Mouse (Mus musculus) heart, adult 9 months (tissue): ENCODE measurements at regions not wholly inside any gene's neighbourhood (a gene's known extent, or its start where the extent isn't known, plus 50 kb on each side); places are given as distances from the start of the nearest gene placed in this dataset.

Experiments
- DNase-seq, 2 experiments: peaks; one replicate each; pipeline ENCODE4 v3.0.0; 2022; ENCODE audit warnings: low spot score in 2 of 2

DNA sequence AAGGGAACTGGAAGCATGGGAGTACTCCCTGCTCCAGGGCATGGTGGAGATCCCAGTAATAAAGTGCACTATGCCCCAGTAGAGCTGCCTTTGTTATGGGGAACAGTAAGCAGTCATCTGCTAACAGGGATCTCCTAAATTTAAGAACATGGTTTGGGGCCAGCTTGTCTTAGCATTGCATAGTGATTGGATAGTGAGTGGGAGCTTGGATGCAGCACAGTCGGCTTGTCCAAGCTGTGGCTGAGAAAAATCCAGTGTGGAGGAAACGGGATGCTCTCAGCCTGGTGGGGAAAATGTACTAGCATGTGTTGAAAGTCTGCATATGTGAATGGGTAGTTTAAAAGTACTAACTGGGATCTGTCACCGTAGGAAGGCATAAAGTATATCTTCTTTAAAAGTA is 326.6 kb upstream of the Apob start:
- DNase-seq, result no peak

GRCm38 (mm10) chr12:7662027-7662426 is 315.4 kb upstream of the Apob start:
- no peak for DNase-seq

DNA sequence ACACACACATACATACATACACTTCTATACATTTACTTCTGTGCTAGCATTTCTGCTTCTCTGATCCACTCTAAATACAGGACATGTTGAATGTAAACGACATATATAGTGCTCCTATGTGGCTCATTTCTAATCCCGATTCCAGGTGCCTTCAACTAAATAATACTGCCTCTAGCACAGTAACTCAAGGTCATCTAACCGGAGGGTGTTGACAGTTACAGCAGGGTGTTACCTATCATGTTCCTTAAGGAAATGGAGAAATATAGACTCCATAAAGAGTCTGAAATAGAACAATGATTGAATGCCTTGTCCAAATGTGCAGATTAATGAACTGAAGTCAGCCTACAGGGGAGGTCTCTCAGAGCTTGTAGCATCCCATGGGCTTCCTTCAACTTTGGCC is 307.3 kb upstream of the Apob start:
- no peak for DNase-seq

DNA sequence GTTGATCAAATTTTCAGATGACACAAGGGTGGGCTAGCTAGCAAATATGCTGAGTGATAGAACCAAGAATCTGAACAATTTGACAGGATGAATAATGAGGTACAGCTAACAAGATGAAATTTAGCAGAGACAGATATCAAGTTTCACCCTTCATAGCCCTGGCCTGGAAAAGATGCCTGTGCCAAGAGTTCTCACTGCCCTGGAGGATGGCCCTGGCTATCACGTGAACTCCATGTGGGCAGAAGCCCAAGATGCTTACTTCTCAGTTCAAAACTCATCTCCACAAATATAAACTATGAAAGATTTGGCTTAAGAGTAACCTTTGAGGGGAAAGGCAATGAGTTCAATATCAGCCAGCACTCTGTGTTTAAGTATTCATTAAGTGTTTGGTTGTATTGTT is 306.9 kb upstream of the Apob start:
- no peak for DNase-seq

- no peak for DNase-seq
Observed at GRCm38 (mm10) chr12:7691996-7692395, 285.5 kb upstream of the Apob start.

GRCm38 (mm10) chr12:7698324-7698944 is 279.0 kb upstream of the Apob start:
- DNase-seq, result no peak

DNA sequence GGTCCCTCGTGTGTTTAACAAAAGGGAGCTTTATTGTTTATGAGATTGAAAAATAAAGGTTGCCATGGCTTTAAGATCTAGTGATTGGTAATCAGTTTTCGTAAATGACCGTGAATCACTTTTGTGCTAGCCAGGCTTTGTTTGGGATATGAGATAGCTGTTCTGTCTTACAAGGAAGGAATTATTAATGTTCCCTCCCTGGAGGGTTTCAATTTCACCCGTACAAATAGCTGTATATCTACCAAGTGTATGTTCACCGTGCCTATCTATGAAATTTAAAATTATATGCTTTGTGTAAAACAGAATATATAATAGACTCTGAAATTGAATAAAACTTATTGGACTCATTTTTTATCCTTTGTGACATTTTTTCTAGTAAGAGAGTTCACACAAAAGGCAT is 268.3 kb upstream of the Apob start:
- no peak for DNase-seq

DNA sequence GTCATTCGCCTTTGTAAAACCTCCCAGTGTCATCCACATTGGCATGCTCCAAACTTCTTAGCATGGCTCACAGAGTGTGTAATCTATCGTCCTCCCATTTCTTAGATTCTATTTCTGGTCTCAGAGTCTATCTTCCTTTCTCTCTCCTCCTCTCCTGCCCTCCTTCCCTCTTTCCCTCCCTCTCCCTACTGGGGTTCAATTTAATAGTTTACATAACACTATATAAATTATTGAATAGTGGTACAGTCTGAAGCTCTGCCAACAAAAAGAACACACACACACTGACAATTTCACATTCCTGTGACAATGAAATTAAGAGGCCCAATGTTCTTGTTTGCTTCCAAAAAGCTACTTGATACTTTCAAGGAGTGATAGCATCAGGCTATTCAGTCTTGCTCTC is 267.6 kb upstream of the Apob start:
- no peak for DNase-seq

GRCm38 (mm10) chr12:7715091-7715490 is 262.4 kb upstream of the Apob start:
- no peak for DNase-seq

DNA sequence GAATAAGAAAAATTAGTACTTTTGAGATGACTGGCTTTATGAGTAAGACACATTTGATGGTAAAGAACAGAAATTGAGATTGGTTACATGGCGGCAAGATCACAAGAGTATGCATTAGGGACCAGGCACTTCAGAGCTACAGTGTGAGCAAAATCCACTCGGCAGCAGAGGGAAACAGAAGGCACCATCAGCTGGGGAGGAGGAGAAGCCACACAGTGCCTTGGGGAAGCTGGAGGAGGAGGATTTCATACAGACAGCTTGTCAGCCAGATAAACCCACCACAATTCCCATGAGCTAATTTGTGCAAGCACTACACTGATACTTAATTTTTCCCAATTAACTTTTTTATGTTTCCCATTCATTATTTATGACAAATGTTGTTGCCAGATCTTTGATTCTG is 258.9 kb upstream of the Apob start:
- DNase-seq, result no peak

GRCm38 (mm10) chr12:7719080-7719479 is 258.4 kb upstream of the Apob start:
- DNase-seq, result no peak

- DNase-seq, result no peak
Observed at GRCm38 (mm10) chr12:7724992-7725391, 252.5 kb upstream of the Apob start.

- no peak for DNase-seq
Observed at GRCm38 (mm10) chr12:7738020-7738419, 239.4 kb upstream of the Apob start.

DNA sequence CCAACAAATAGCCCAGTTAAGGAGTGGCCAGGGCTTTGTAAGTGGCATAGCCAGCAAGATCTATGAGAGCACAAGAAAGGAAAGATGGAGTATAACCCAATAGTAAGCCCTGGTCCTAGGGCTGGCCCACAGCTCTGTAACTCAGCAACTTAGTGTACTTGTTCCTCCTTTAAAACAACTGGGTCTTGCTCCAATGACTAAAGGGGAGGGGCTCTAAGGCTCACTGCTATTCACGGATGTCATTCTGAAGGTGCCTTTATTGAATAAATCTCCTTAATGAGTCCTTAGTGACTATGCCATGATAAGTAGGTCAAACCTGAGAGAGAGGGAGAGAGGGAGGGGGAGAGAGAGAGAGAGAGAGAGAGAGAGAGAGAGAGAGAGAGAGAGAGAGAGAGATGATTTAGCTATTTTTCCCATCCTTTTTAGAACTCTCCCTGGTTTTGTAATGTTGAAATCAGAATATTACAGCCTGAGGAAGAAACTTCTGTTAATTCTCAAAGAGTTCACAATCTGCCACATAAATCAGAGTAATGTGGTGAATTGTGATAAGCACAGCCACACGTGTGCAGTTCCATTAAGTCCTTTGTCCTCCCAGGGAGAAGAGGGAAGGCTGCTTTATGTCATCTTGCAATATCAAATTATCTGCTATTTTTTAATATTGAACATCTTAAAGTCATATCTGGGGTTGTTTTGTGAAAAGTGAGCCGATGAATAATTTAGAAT is 238.7 kb upstream of the Apob start:
- DNase-seq, result no peak

DNA sequence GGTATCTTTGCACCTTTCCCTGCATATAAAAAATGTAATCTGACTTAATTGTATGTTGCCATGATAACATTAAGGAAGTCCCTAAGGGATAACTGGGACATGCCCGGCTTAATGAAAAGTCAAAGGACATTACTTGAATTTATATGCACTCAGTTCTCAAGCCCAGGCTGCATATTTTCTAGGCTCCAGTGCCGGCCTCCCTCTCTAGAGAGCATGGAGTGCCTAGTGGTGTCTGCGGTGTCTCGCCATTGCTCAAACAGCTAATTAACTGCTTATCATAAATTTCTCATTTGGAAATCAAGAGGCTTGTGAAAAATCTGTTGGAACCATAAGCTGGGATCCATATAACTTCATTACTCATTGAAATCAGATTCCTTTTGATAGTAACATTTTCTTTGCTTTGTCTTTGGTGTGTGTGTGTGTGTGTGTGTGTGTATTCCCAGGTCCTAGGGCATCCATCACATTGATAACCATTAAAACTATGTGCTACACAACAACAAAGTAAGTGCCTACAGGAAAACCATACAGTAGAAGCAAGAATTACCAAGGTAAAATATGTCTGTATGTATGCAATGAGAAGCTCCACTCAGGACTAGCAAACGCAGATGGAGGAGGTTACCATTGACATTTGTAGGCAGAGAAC is 238.0 kb upstream of the Apob start:
- no peak for DNase-seq

GRCm38 (mm10) chr12:7746708-7747107 is 230.7 kb upstream of the Apob start:
- DNase-seq, result no peak

- no peak for DNase-seq
Observed at GRCm38 (mm10) chr12:7749319-7750238, 227.9 kb upstream of the Apob start.

- no peak for DNase-seq
Observed at GRCm38 (mm10) chr12:7754861-7755260, 222.6 kb upstream of the Apob start.

GRCm38 (mm10) chr12:7764795-7765697 is 212.4 kb upstream of the Apob start:
- no peak for DNase-seq

DNA sequence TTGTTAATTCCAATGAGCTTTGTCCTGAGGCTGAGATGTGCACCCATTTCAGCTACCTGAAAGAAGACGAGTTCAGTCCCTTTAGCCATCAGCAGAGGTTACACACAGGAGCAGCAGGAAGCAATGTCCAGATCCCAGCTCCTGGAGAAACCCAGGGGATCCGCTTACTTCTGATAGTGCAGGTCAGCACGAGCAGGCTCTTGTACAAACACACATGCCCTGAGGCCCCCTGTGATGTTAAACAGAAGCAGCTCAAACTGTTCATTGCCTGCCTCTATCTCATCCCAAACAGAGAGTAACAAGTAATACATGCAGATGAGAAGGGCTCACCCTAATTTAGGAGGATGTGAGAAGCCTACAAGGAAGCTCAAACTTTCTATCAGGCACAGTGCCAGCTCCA is 203.3 kb upstream of the Apob start:
- no peak for DNase-seq

GRCm38 (mm10) chr12:7776335-7776734 is 201.1 kb upstream of the Apob start:
- DNase-seq, result no peak
